Mouse (Mus musculus): ENCODE results near the gene Atp8a2. TPM values are rescaled to one million over a fixed set of nuclear protein-coding genes. Genes with fewer than 3 reads are reported as not detected.

Atp8a2 gene
- total RNA-seq, 1 experiment from 2014 or later: 0.82 TPM

DNA sequence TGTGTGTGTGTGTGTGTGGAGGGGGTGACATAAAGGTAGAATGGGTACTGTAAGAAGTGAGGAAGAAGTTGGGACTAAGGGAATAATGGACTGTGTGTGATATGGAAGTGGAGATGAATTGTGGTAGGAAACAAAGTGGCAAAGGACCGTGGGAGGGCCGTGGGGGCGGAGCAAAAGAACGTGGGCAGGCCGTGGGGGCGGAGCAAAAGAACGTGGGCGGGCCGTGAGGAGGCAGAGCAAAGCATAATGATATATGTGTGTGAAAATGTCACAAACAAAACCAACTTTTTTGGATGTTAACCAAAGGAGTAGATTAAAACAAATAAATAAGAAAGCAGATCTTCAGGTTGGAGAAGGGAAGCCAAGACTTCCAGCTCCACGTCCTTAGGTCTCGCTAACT, 44.6 kb downstream of the Atp8a2 start:
- no peak for DNase-seq

- DNase-seq: no peak
These were observed 48.1 kb downstream of the Atp8a2 start for GRCm38 (mm10) chr14:60148893-60149292.

DNA sequence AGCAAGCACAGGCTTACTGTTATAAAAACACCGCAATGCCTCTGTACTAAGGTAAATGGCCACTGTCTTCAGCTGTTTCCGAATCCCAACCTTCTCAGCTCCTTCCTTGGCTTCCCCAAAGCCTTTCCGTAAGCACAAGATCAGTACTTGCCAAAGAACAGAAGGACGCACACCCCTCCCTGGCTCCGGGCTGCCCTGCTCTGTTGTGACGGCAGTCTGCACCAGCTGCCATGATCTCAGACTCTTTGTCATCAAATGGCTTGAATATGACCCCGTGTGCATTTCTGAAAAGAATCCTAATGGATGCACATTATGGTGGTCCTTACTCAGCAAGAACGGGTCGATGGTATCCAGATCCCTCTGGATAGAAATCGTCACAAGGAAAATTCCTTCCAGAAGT, 53.7 kb downstream of the Atp8a2 start:
- DNase-seq: no peak

- no peak for DNase-seq
These were observed 58.6 kb downstream of the Atp8a2 start for GRCm38 (mm10) chr14:60138339-60138738.

- DNase-seq: no peak
These were observed 59.2 kb downstream of the Atp8a2 start for GRCm38 (mm10) chr14:60137812-60138211.

GRCm38 (mm10) chr14:60135801-60136200, 61.2 kb downstream of the Atp8a2 start:
- no peak for DNase-seq

DNA sequence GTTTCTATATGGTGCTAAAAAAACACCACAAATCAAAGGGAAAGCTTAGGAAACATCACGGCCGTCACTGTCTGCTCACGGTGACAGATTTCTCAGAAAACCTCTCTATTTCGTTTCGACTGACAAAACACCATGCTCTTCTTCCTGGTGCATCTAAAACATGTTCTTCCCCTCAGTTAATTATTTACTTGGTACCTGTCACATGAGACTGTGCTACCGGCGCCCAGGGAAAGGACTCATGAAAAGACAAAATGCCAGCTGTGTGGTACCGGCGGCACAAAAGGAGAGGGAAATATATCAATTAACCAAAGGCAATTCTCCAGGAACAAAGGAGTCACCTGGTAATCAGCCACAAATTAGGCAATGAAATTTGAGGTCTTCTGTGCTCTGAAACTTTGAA, 62.3 kb downstream of the Atp8a2 start:
- no peak for DNase-seq

DNA sequence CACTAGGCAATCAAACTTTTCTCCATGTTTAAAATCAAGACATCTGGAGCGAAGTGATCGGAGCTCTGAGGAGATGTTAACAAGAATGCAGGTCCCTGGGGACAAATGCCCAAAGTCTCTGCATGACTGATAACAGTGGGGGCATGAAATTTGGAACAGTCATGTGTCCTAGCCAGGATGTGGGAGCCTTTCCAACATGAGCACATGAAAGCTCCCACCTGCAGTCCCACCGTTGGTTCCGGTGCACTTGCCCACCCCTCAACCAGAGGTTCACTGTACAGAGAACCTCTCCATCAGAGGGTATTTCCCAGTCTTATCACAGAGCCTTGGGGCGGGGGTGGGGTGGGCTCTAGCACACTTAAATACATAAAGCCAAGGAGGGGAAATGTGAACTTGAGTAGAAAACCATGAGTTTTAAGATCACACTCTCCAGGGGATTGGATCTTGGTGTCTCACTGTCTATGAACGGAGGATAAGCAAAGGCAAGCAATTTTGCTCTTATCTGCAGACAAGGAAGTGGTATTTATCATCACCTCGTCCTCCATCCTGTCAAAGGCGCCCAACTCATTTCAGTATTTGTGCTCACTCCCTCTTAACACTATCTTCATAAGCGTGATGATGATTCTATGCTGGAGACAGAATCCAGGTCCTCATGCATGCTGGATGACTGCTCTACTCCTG, 65.6 kb downstream of the Atp8a2 start:
- DNase-seq: no peak

DNA sequence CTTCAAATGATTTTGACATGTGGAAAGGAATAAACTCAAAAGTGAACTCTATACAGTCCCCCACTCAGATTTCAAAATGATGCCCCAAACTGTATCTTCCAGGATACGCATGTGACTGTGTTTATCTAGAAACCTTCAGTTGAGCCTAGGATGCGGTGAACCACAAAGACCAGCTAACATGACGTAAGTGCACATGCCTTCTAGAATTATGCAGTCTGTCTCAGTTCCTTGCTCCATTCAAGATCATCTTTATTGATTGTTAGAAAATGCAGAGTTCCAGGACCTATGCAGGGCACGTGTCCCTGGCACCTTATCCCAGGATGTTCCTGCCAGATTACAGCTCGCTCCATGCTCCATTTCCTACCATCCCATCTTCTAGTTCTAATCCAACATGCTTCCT, 67.4 kb downstream of the Atp8a2 start:
- DNase-seq: no peak

- DNase-seq: no peak
These were observed 71.8 kb downstream of the Atp8a2 start for GRCm38 (mm10) chr14:60125202-60125601.

- no peak for DNase-seq
These were observed 75.4 kb downstream of the Atp8a2 start for GRCm38 (mm10) chr14:60121572-60121971.

DNA sequence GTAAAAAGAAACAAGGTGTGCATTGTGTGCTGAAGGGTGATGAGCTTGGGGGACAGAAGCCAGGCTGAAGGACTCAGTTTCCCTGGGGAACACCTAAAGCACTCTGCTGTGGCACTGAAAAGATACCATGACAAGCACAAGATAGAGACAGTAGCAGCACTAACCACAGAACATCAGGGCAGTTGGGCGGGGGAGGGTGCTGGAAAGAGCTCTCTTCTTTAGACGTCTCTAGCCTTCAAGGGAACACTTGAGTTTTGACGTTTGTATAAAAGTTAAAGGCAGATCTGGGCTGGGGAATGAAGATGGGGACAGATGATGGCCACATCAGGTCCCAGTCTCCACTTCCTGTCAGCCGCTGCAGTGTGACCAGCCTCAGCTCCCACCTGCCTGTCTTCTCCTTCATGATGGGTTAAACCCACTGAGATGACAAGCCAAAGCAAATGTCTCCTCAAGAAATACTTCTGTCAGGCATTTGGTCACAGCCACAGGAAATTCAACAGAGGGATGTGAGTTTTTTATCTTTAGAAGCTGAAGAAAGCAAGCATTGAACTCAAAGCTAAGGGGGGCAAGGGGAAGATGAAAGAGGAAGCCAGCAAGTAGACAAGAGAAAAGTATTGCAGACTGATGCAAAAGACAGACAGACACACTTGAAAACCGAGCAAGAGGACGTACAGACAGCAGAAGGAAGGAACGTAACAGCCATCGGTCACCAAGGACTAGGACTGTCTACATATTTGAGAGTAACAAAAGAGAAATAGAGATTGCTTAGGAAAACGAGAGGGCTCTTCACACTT, 79.0 kb downstream of the Atp8a2 start:
- DNase-seq: no peak

- peak; percentile 61 for DNase-seq
These were observed 109.9 kb downstream of the Atp8a2 start for GRCm38 (mm10) chr14:60086808-60087725.

GRCm38 (mm10) chr14:60086254-60086807, 110.6 kb downstream of the Atp8a2 start:
- DNase-seq: no peak

GRCm38 (mm10) chr14:60082771-60083170, 114.2 kb downstream of the Atp8a2 start:
- DNase-seq: no peak

DNA sequence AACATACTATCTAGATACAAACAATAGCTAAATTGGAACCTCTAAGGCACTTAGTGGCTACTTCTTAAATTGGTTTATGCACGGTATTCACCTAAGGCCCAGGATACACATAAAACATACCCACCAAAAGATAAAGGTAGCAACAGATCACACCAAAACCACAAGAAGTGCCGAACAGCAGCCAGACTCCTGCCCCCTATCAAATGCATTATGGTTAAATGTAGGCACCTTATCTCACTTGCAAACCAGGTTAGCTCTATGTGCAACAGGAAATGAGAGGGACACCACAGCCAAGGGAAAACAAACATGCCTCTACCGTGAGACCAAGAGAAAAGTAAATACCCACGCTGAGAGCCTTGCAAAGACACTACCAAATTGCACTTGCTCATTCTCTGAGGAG, 124.5 kb downstream of the Atp8a2 start:
- no peak for DNase-seq

GRCm38 (mm10) chr14:60065186-60065585, 131.8 kb downstream of the Atp8a2 start:
- no peak for DNase-seq

DNA sequence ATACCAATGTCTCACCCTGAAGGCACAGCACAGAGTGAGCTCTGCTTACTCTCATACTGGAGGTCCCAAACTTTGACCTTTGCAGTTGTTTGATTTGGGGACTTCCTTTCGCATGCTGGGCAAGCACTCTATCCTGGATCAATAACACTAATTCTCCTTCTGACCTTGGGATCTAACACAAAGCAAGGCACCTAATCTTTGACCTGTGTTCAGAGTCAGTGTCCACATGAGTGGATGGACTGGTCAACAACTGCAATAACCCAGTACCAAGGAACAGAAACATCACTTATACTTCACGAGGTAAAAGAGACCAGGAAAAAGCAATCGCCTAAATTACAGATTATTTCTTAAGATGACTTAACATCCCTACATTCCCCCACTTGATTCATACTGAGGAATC, 136.0 kb downstream of the Atp8a2 start:
- no peak for DNase-seq

- DNase-seq: no peak
These were observed 138.1 kb downstream of the Atp8a2 start for GRCm38 (mm10) chr14:60058867-60059266.

GRCm38 (mm10) chr14:60055231-60055630, 141.7 kb downstream of the Atp8a2 start:
- peak; percentile 24 for DNase-seq

- DNase-seq: no peak
These were observed 166.3 kb downstream of the Atp8a2 start for GRCm38 (mm10) chr14:60030666-60031065.

DNA sequence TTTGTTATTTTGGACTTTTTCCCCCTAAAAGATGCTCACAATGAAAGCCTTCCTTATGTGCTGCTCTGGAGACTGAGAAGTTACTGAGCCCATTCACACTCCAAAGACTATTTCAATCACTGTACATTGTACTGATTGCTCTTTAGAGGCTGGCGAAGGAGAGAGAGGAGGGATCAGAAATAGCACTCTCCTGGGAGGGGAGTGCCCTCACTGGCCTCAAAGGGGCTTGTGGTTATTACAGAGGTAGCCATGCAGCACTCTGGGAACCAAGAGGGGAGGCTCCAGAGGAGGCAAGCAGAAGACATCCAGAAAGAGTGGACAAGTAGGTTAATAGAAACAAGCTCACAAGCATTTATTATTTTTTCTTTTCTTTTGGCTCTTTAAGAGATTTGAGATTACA, 169.8 kb downstream of the Atp8a2 start:
- no peak for DNase-seq

Measured in adrenal gland, postnatal 14 days (tissue).